Mouse (Mus musculus) MEL (cell line): ENCODE results near the gene Fuca2.

ENCODE experiments used
- CTCF ChIP-seq, 3 experiments: IDR thresholded peaks in 2 of 3; conservative IDR thresholded peaks in 1 of 3; 2 replicates each; pipeline ENCODE4 v1.5.1; 2011 to 2012; ENCODE audit warnings: low read length in 3 of 3, low read depth in 2 of 3, mild to moderate bottlenecking in 2 of 3, improper control_type of control experiment in 1 of 3, inconsistent platforms in 1 of 3, mixed read lengths in 1 of 3, moderate library complexity in 1 of 3; ENCODE audit not compliant: control insufficient read depth in 1 of 3, insufficient read depth in 1 of 3, poor library complexity in 1 of 3, severe bottlenecking in 1 of 3
- E2F4 ChIP-seq: IDR thresholded peaks from 2 replicates; pipeline ENCODE4 v1.6.1; 2011; ENCODE audit warnings: low read depth, low read length, improper control_type of control experiment, borderline replicate concordance
- EP300 ChIP-seq, 2 experiments: IDR thresholded peaks; 2 replicates each; pipeline ENCODE4 v1.6.1; 2011; ENCODE audit warnings: improper control_type of control experiment in 2 of 2, low read length in 2 of 2, low read depth in 1 of 2, mild to moderate bottlenecking in 1 of 2
- GATA1 ChIP-seq: IDR thresholded peaks from 2 replicates; pipeline ENCODE4 v1.6.1; 2011; ENCODE audit warnings: low read depth, low read length, improper control_type of control experiment
- MAFK ChIP-seq: IDR thresholded peaks from 2 replicates; pipeline ENCODE4 v1.6.1; 2011; ENCODE audit warnings: low read depth, mild to moderate bottlenecking, low read length, improper control_type of control experiment, borderline replicate concordance
- MAX ChIP-seq: IDR thresholded peaks from 2 replicates; pipeline ENCODE4 v1.6.1; 2011; ENCODE audit warnings: low read length, improper control_type of control experiment
- MYB ChIP-seq: IDR thresholded peaks from 2 replicates; pipeline ENCODE4 v1.6.1; 2011; ENCODE audit warnings: mild to moderate bottlenecking, low read depth, low read length, improper control_type of control experiment
- POLR2A ChIP-seq, 2 experiments: IDR thresholded peaks; 2 replicates each; pipeline ENCODE4 v1.6.1; 2011 to 2012; ENCODE audit warnings: low read length in 2 of 2, mild to moderate bottlenecking in 2 of 2, control low read depth in 1 of 2, improper control_type of control experiment in 1 of 2, low read depth in 1 of 2, moderate library complexity in 1 of 2; ENCODE audit not compliant: control insufficient read depth in 1 of 2, insufficient read depth in 1 of 2, poor library complexity in 1 of 2
- POLR2AphosphoS2 ChIP-seq: IDR thresholded peaks from 2 replicates; pipeline ENCODE4 v1.6.1; 2011; ENCODE audit warnings: low read length, improper control_type of control experiment
- RAD21 ChIP-seq: IDR thresholded peaks from 2 replicates; pipeline ENCODE4 v1.6.1; 2011; ENCODE audit warnings: mild to moderate bottlenecking, low read depth, low read length, improper control_type of control experiment
- SIN3A ChIP-seq: IDR thresholded peaks from 2 replicates; pipeline ENCODE4 v1.6.1; 2012; ENCODE audit warnings: low read length, improper control_type of control experiment, inconsistent platforms
- ZMIZ1 ChIP-seq: IDR thresholded peaks from 2 replicates; pipeline ENCODE4 v1.6.1; 2012; ENCODE audit warnings: low read depth, mild to moderate bottlenecking, inconsistent platforms, low read length, improper control_type of control experiment, moderate library complexity

GRCm38 (mm10) chr10:13552646-13553497 lies 53.5 kb downstream of the Fuca2 start, which contains the start of the genes Adat2 and Pex3:
- TF ChIP-seq POLR2AphosphoS2, result peak; percentile 66
- no peak for TF ChIP-seq E2F4
- TF ChIP-seq CTCF (IDR thresholded peaks at IDR 0.05 in 2 of 3, conservative IDR thresholded peaks at IDR 0.05 in 1 of 3; ENCODE audit: control insufficient read depth in 1 of 3, insufficient read depth in 1 of 3, low read depth in 2 of 3, low read length in 3 of 3, poor library complexity in 1 of 3, severe bottlenecking in 1 of 3), result no peak
- TF ChIP-seq EP300 (IDR thresholded peaks at IDR 0.05; ENCODE audit: low read depth in 1 of 2, low read length in 2 of 2), result no peak
- TF ChIP-seq RAD21, result no peak
- no peak; the same call in 1 of the 2 replicates for TF ChIP-seq MAX
- TF ChIP-seq POLR2A (IDR thresholded peaks at IDR 0.05; ENCODE audit: control insufficient read depth in 1 of 2, insufficient read depth in 1 of 2, low read depth in 1 of 2, low read length in 2 of 2, poor library complexity in 1 of 2), result peak; percentile 55 to 84
- no peak for TF ChIP-seq GATA1
- no peak for TF ChIP-seq MAFK
- no peak for TF ChIP-seq MYB
- TF ChIP-seq ZMIZ1, result no peak; the same call in 1 of the 2 replicates
- peak; percentile 82; the same call in 1 of the 2 replicates for TF ChIP-seq SIN3A
